Mouse (Mus musculus): Measurements from ENCODE around the gene Adamts6. TPM values are rescaled to one million over a fixed set of nuclear protein-coding genes. Genes with fewer than 3 reads are reported as not detected.

Gene Adamts6
- polyA plus RNA-seq (2016; fragmentation: Nextera tagmentation; extraction: Ambion mirVana) = 2.1 TPM in 2 replicates

DNA sequence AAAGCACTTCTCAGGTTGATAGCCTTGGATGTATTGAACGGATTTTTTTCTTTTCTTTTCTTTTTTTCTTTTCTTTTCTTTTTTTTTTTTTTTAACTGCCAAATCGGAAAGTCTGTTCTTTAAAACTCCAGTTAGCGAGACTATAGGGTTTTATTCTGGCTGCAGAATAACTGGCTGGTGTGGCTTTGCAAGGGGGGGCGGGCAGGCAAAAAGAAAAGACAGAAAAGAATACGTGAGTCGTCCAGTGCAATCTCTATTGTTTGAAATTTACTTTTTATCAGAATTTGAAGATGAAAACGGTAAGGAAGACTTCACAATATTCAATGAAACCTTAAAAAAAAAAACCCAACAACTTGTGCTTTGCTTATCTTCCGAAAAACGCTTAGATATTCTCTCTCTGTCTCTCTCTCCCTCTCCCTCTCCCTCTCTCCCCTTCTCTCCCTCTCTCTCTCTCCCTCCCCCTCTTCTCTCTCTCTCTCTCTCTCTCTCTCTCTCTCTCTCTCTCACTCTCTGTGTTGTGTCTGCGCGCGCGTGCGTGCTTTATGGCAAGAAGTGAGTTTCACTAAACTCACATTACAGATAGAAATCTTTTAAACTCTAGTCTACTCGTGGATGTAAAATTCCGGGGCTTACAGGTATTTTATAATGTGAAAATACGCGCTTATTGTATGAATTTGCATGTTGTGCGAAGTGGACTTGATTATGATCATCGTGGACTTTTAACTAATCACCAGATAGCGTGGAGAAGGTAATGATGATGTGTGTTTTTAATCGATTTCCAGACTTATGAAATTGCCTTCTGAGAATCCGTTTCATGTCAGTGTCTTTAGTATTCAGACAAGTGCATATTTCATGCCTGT, at the start of gene Adamts6:
Gene Adamts6 (plus strand): TSS at position 470 of the 860 bp plus-strand sequence.
- Histone ChIP-seq H3K4me2 (replicated peaks) (peak within 1 kb of the TSS; percentile 70), H3K36me3 (no peaks in the 10 kb centered on the region), H3K27ac (no peak within 1 kb of the TSS), H3K9me3 (no peaks in the 10 kb centered on the region), H3K4me1 (peaks cover 12% of the 10 kb centered on the region; the same call in 1 of the 2 replicates), H3K27me3 (replicated peaks) (no peaks in the 10 kb centered on the region), H3K9ac (peak within 1 kb of the TSS; percentile 44), H3K4me3 (peak within 1 kb of the TSS; percentile 37)
- WGBS = under 1% methylated on average over 23 of the region's 23 CpGs
- peak; percentile 31; the same call in 1 of the 2 replicates for ATAC-seq (ENCODE audit: low FRiP score, low read depth)

DNA sequence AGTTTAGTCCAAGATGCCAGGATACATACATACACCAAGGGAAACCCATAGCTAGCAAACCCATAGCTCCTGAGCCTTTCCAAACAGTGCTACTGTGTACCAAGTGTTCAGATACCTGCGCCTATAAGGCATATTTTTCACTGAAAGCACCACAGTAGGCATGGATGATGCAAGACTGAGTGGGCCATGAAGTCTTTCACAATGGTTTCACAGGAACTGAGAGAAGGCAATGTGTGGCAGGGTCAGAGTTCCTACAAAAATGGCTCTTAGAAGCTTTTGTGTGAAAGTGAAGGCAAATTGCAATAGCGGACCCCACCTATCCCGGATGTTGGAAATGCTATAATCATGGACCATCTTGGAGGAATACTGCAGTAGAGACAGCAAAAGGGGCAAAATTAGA, 28.6 kb upstream of the Adamts6 start:
- Histone ChIP-seq H3K36me3 (no peaks in the 10 kb centered on the region), H3K9ac (no peak overlapping the region), H3K27me3 (replicated peaks) (no peaks in the 10 kb centered on the region), H3K9me3 (no peaks in the 10 kb centered on the region), H3K4me2 (replicated peaks) (no peak overlapping the region), H3K27ac (no peak overlapping the region), H3K4me3 (no peak overlapping the region), H3K4me1 (no peaks in the 10 kb centered on the region)
- WGBS = 93% methylated on average over 3 of the region's 3 CpGs
- ATAC-seq (ENCODE audit: low FRiP score, low read depth) = no peak

DNA sequence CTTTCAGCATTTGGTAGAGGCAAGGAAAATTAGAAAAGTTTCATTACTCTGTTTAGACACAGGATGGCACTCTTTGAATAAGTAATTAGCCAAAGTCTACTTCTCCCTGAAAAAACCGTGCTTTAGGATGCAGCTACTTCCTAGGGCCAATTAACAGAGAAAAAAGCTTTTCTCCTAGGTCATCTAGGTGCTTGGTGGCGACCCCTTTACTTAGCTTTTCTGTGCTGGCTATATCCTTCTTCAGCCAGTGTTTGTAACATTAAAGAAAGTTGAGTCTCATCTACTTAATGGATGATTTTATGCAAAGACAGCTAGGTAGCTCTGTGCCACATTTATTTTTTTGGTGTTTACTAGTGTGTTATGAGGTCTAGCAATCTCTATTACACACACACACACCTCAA, 2.6 kb upstream of the Adamts6 start:
- WGBS = 3% methylated on average over 2 of the region's 2 CpGs
- Histone ChIP-seq H3K9me3 (no peaks in the 10 kb centered on the region), H3K4me3 (no peak overlapping the region), H3K9ac (no peak overlapping the region), H3K36me3 (no peaks in the 10 kb centered on the region), H3K27ac (no peak overlapping the region), H3K4me2 (replicated peaks) (peak overlapping the region; percentile 70; the same call in 1 of the 2 replicates), H3K4me1 (peaks cover 12% of the 10 kb centered on the region; the same call in 1 of the 2 replicates), H3K27me3 (replicated peaks) (no peaks in the 10 kb centered on the region)
- ATAC-seq (ENCODE audit: low FRiP score, low read depth) = no peak

DNA sequence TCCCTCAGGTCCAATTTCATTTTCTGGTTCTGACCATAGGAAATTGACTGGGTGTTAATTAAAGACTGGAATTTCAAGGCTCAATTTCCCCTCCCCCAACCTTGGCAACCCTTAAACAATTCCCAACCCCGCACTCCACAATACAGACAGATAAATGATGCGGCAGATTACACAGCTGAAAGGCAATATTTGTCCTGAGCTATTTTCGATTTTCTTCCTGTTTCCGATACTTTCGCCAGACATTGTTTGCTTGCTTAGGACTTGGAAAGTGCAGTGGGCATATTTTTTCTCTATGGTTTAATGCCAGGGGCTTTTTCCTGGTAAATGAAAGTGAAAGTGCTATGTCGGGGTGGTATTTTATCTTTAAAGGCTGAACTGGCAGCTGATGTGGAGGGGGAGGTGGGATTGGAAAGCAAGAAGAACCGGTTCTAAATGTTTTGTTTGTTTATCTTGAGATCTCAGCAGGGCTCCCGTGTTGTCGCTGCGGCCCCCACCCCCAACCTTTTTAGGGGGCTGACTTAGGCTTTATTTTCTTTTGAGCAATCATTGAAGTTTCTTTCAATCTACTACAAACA, 1.8 kb upstream of the Adamts6 start:
- under 1% methylated on average over 10 of the region's 10 CpGs for WGBS
- Histone ChIP-seq H3K9me3 (no peaks in the 10 kb centered on the region), H3K36me3 (no peaks in the 10 kb centered on the region), H3K27me3 (replicated peaks) (no peaks in the 10 kb centered on the region), H3K27ac (no peak overlapping the region), H3K4me1 (peaks cover 12% of the 10 kb centered on the region; the same call in 1 of the 2 replicates), H3K4me3 (peak overlapping the region; percentile 37), H3K9ac (peak overlapping the region; percentile 52; the same call in 1 of the 2 replicates), H3K4me2 (replicated peaks) (peak overlapping the region; percentile 70)
- ATAC-seq (ENCODE audit: low FRiP score, low read depth) = no peak

DNA sequence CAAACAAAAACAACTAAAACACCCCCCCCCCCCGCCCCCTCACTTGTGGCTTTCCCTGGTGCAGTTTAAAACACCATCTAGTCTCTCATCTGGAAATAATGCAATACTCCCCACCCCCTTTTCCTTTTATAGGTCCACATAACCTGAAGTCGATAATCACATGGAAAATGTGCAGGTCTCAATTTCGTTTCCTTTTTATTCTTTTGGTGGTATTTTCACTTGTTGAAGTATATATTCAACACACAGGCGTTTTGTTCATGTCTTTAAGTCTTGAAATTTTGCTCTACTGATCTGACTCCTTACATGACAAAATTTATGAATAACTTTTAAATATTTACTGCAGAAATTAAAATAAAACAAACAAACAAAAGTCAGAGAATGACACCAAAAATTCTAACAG, 1.3 kb upstream of the Adamts6 start:
- H3K27ac ChIP-seq = no peak overlapping the region
- ATAC-seq (ENCODE audit: low FRiP score, low read depth) = no peak; the same call in 1 of the 2 replicates
- under 1% methylated on average over 4 of the region's 4 CpGs for WGBS

DNA sequence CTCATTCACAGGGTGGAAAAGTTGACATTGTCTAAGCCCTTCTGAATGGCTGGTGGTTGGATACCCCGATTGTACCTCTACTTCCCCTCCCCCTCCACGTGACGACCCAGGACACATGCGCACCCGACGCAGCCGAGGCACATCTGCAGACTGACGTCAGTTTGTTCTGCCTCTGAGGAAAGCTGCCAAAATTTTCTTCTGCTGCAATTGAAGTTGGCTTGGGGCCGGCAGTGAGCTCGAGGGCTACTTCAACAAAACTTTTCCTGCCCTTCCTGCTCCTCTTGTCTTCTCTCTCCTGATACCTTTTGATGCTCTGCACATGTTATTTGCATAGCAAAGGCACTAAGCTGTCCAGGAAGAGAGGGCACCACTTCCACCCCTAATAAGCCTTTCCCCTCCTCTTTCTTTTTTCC, 732 bp upstream of the Adamts6 start:
- Histone ChIP-seq H3K4me3 (peak overlapping the region; percentile 37), H3K36me3 (no peaks in the 10 kb centered on the region), H3K9ac (peak overlapping the region; percentile 1; the same call in 1 of the 2 replicates), H3K4me1 (peaks cover 12% of the 10 kb centered on the region; the same call in 1 of the 2 replicates), H3K9me3 (no peaks in the 10 kb centered on the region), H3K4me2 (replicated peaks) (peak overlapping the region; percentile 70), H3K27ac (no peak overlapping the region), H3K27me3 (replicated peaks) (no peaks in the 10 kb centered on the region)
- under 1% methylated on average over 10 of the region's 10 CpGs for WGBS
- peak; percentile 90 for ATAC-seq (ENCODE audit: low FRiP score, low read depth)

More for the DNA sequence above, 1.3 kb upstream of the Adamts6 start:
- H3K36me3 ChIP-seq = no peaks in the 10 kb centered on the region
- H3K4me2 ChIP-seq (replicated peaks) = peak overlapping the region; percentile 70
- H3K9me3 ChIP-seq = no peaks in the 10 kb centered on the region
- no peaks in the 10 kb centered on the region for H3K27me3 ChIP-seq (replicated peaks)
- H3K4me3 ChIP-seq = peak overlapping the region; percentile 37
- H3K4me1 ChIP-seq = peaks cover 12% of the 10 kb centered on the region; the same call in 1 of the 2 replicates
- H3K9ac ChIP-seq = peak overlapping the region; percentile 52; the same call in 1 of the 2 replicates

DNA sequence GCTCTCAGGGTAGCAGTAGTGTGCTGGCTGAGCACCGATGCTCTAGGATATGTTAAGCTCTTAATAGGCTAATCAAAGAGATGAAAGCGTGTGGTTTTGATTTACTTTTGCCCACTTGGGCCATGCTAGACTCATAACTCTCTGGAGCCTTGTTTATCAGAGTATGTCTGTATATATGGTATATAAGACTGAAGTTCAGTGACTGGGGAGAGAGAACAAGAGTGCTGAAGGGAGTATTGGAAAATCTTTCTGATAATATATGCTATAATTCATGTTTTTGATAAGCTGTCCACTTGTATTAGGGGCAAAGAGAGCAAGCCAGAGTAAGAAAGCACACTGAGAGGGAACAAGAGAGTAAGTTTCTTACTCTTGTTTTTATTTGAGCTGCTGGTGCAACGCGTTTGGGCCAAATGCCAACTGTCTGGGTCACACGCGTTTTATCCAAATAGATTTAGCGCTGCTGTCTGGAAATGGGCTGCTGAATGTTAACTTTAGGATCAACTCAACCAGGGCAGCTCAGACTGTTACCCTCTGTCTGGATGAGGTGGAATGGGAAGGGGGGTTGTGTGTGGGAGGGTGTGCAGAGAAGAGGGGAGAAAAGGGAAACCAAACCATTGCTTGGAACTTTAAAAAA, 708 bp downstream of the Adamts6 start:
- Histone ChIP-seq H3K36me3 (no peaks in the 10 kb centered on the region), H3K9ac (peak overlapping the region; percentile 44), H3K9me3 (no peaks in the 10 kb centered on the region), H3K4me3 (peak overlapping the region; percentile 33), H3K4me1 (peaks cover 12% of the 10 kb centered on the region; the same call in 1 of the 2 replicates), H3K4me2 (replicated peaks) (peak overlapping the region; percentile 70), H3K27ac (no peak overlapping the region), H3K27me3 (replicated peaks) (no peaks in the 10 kb centered on the region)
- ATAC-seq (ENCODE audit: low FRiP score, low read depth) = peak; percentile 55
- WGBS = under 1% methylated on average over 7 of the region's 7 CpGs

DNA sequence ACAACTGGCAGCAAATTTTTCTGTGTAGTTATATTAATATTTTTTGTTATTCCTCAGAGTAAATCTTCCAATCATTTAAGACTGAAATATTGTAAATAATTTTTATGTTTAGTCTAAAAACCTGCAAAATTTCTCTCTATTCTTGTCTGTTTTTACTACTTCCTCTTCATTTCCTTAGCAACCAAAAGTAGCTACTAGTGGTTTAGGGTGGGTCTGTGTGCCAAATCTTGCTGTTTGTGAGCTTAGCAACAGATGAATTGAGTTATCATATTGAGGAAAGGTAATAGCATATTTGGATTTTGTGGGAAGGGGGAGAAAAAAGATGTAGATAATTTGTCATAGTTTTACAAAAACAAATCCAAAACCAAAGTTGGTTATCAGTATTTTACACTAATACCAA, 1.5 kb downstream of the Adamts6 start:
- H3K27ac ChIP-seq = no peak overlapping the region
- peak overlapping the region; percentile 70; the same call in 1 of the 2 replicates for H3K4me2 ChIP-seq (replicated peaks)
- no peaks in the 10 kb centered on the region for H3K9me3 ChIP-seq
- no peaks in the 10 kb centered on the region for H3K36me3 ChIP-seq
- ATAC-seq (ENCODE audit: low FRiP score, low read depth) = no peak
- no peak overlapping the region for H3K4me3 ChIP-seq
- H3K27me3 ChIP-seq (replicated peaks) = no peaks in the 10 kb centered on the region
- no peak overlapping the region for H3K9ac ChIP-seq
- peaks cover 12% of the 10 kb centered on the region; the same call in 1 of the 2 replicates for H3K4me1 ChIP-seq

DNA sequence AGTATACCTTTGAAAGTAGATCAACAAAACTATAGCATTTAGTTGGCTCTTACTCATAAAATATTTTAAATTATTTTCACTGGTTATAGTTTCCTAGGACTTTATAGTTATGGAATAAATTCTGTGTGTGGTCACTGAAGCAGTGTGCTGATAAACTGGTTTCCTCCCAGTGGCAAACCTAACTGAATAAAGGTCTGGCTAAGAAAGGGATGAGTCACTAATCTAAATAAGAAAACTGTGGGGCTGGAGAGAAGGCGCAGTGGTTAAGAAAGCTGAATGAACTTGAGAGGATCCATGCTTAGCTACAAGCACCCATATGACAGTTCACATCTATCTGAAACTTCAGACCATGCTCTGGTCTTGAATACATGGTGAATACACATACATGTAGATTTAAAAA, 7.8 kb downstream of the Adamts6 start:
- Histone ChIP-seq H3K4me2 (replicated peaks) (no peak overlapping the region), H3K9me3 (no peaks in the 10 kb centered on the region), H3K9ac (no peak overlapping the region), H3K27me3 (replicated peaks) (no peaks in the 10 kb centered on the region), H3K36me3 (no peaks in the 10 kb centered on the region), H3K4me1 (no peaks in the 10 kb centered on the region), H3K27ac (no peak overlapping the region), H3K4me3 (no peak overlapping the region)
- WGBS = 94% methylated on average over 1 of the region's 1 CpGs
- no peak for ATAC-seq (ENCODE audit: low FRiP score, low read depth)

DNA sequence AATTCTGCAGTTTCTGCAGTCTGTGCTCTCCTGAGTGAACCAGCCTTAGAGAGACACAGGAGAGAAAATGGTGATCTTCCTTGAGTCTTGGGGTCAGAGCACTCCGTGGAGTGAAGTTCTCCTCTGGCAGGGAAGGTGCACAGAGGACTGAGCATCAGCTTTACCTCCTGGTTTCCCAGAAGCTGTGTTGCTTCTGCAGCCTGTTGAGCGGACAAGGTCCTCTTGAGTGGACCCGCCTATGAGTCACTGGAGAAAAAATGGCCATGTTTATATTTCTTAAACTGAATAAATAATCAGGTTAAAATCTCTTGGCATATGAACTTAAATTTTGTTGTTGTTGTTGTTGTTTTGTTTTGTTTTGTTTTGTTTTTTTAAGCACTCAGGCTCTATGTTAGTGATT, 41.7 kb downstream of the Adamts6 start:
- WGBS = 88% methylated on average over 3 of the region's 3 CpGs
- Histone ChIP-seq H3K4me2 (replicated peaks) (no peak overlapping the region), H3K27me3 (replicated peaks) (no peaks in the 10 kb centered on the region), H3K27ac (no peak overlapping the region), H3K9ac (no peak overlapping the region), H3K9me3 (no peaks in the 10 kb centered on the region), H3K4me1 (no peaks in the 10 kb centered on the region), H3K36me3 (no peaks in the 10 kb centered on the region), H3K4me3 (no peak overlapping the region)
- ATAC-seq (ENCODE audit: low FRiP score, low read depth) = no peak

DNA sequence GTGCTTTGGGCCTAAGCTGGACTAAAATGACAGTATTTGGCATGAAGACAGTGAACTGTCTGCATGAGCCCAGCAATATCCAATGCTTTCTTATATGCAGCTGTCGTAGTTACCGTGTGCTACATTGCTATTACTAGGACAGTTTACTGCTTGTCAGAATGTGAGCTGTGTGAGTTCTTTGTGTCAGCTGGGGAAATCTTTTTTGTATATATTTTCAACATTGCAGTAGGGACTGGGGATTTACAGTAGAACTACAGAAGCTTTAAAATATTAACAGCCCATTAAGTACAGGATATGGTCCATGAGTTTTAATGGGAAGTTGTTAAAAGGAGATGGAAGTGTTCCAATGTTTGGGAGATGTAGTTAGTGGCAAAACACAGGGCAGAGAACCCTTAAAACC, 42.1 kb downstream of the Adamts6 start:
- Histone ChIP-seq H3K4me1 (no peaks in the 10 kb centered on the region), H3K27me3 (replicated peaks) (no peaks in the 10 kb centered on the region), H3K4me2 (replicated peaks) (no peak overlapping the region), H3K9ac (no peak overlapping the region), H3K36me3 (no peaks in the 10 kb centered on the region), H3K27ac (no peak overlapping the region), H3K4me3 (no peak overlapping the region), H3K9me3 (no peaks in the 10 kb centered on the region)
- 87% methylated on average over 2 of the region's 2 CpGs for WGBS
- no peak for ATAC-seq (ENCODE audit: low FRiP score, low read depth)

DNA sequence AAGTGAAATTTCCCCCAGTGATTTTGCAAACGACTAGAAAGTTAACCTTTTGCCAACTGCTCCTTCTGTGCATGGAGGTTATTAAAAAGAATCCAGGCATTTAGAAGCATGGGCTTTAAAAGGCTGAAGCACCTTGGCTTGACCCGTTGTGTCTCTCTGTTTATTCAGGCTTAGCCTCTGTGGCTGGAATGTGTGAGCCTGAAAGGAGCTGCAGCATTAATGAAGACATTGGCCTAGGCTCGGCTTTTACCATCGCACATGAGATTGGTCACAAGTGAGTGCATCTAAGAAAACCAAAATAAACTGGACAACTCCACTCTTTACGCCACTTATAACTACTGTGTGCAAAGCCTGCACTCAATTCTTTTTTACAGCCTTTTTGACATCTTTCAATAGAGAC, 65.0 kb downstream of the Adamts6 start:
- Histone ChIP-seq H3K4me3 (no peak overlapping the region), H3K4me1 (no peaks in the 10 kb centered on the region), H3K4me2 (replicated peaks) (no peak overlapping the region), H3K9me3 (no peaks in the 10 kb centered on the region), H3K36me3 (no peaks in the 10 kb centered on the region), H3K9ac (no peak overlapping the region), H3K27ac (no peak overlapping the region), H3K27me3 (replicated peaks) (no peaks in the 10 kb centered on the region)
- ATAC-seq (ENCODE audit: low FRiP score, low read depth) = no peak
- WGBS = 53% methylated on average over 5 of the region's 5 CpGs

All from neural tube, embryonic 12.5 days (tissue).